Mouse (Mus musculus): ENCODE results near the gene Adgrl3.

GRCm38 (mm10) chr5:81124483-81124882, 104.5 kb downstream of the Adgrl3 start:
- TF ChIP-seq E2F4 (IDR thresholded peaks at IDR 0.05; ENCODE audit: insufficient read depth), result no peak
- TF ChIP-seq MYOG (IDR thresholded peaks at IDR 0.05; ENCODE audit: control insufficient read depth in 1 of 3, insufficient read depth in 1 of 3, insufficient read length in 2 of 3, low read depth in 2 of 3), result no peak
- TF ChIP-seq MYOD1 (IDR thresholded peaks at IDR 0.05; ENCODE audit: control insufficient read depth in 1 of 3, insufficient read length in 2 of 3, low read depth in 2 of 3), result no peak
- TF ChIP-seq USF1 (IDR thresholded peaks at IDR 0.05; ENCODE audit: low read depth), result no peak
- no peak for TF ChIP-seq POLR2A (IDR thresholded peaks at IDR 0.05; ENCODE audit: insufficient read length, low read depth)
- TF ChIP-seq POLR2AphosphoS2 (IDR thresholded peaks at IDR 0.05; ENCODE audit: insufficient read length, low read depth), result no peak
